Mouse (Mus musculus) activated CD4-positive, CD25-positive, alpha-beta regulatory T cell, adult 4 months (primary cell): Measurements from ENCODE around the gene Babam2. TPM values are rescaled to one million over a fixed set of nuclear protein-coding genes. Genes with fewer than 3 reads are reported as not detected.

ENCODE experiments used
- polyA plus RNA-seq, 2 experiments: library from polyadenylated mRNA; unstranded; fragments of 100-300 nt; shearing (Covaris generic); gene quantifications; one replicate each; pipeline ENCODE4 v1.2.1; 2017

Babam2 gene
- polyA plus RNA-seq, 2 experiments from 2014 or later: 92.9 to 93.6 TPM

Other genes starting within 250 kb of the Babam2 start
- gene Zfp512, start 245.3 kb upstream of the Babam2 start, polyA plus RNA-seq: 10 to 100 TPM; 25.5 to 33.0 TPM
- under 1 TPM in 1 of 2 experiments, not detected in 1; 0.26 TPM for gene 4930548H24Rik, start 211.9 kb upstream of the Babam2 start, polyA plus RNA-seq
- gene Gpn1, start 202.9 kb upstream of the Babam2 start, polyA plus RNA-seq: 10 to 100 TPM; 38.6 to 47.4 TPM
- 10 to 100 TPM; 25.9 to 26.9 TPM for gene Slc4a1ap, start 170.7 kb upstream of the Babam2 start, polyA plus RNA-seq
- gene Supt7l, start 169.9 kb upstream of the Babam2 start, polyA plus RNA-seq: 10 to 100 TPM; 20.1 to 23.5 TPM
- gene Mrpl33, start 100.7 kb upstream of the Babam2 start, polyA plus RNA-seq: 100 to 1,000 TPM; 343 to 421 TPM
- gene Rbks, start 57 bp upstream of the Babam2 start, polyA plus RNA-seq: 10 to 100 TPM; 16.9 to 18.2 TPM